Mouse (Mus musculus) lung, adult 2 months (tissue): ENCODE measurements at regions not wholly inside any gene's neighbourhood (a gene's known extent, or its start where the extent isn't known, plus 50 kb on each side); places are given as distances from the start of the nearest gene placed in this dataset.

ENCODE experiments used
- CTCF ChIP-seq: fragments of 200-500 bp; IDR thresholded peaks from 2 replicates; pipeline ENCODE4 v1.5.1; 2011; ENCODE audit warnings: mild to moderate bottlenecking, low read length, control low read depth; ENCODE audit not compliant: insufficient read depth
- POLR2A ChIP-seq: fragments of 200-500 bp; IDR thresholded peaks from 2 replicates; pipeline ENCODE4 v1.6.1; 2011; ENCODE audit warnings: low read depth, mild to moderate bottlenecking, control low read depth, low read length, borderline replicate concordance; ENCODE audit errors: extremely low read depth

DNA sequence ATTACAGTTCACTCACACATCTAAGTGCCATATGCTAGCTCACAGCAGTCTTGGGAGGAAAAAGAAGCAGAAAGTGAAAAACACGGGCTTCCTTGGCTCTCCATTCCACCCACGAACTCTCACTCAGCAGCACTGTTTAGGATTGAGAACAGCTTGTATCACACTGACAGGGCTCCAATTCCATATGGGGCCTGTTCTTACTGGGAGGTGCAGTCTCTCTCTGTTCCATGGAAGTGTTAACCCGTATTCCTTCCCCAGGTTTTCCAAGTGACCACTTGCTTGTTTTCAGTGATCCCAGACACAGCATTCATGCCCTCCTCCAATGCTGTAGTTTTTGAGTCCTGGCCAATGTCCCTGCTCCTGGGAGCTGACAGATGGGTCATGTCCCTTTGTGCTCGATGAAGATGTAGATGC, 111.5 kb upstream of the C1qtnf3 start:
- no peak for TF ChIP-seq CTCF
- no peak for TF ChIP-seq POLR2A
